Mouse (Mus musculus) embryonic fibroblast, embryonic 13.5 days (primary cell): Measurements from ENCODE around the gene Gm49380.

Experiments used
- CTCF ChIP-seq: IDR thresholded peaks from 2 replicates; pipeline ENCODE4 v1.5.1; 2011; ENCODE audit warnings: mild to moderate bottlenecking, control low read depth, low read length, moderate library complexity, borderline replicate concordance; ENCODE audit not compliant: insufficient read depth
- POLR2A ChIP-seq: IDR thresholded peaks from 2 replicates; pipeline ENCODE4 v1.6.1; 2011; ENCODE audit warnings: low read depth, mild to moderate bottlenecking, control low read depth, low read length, moderate library complexity

- no peak for TF ChIP-seq CTCF
- TF ChIP-seq POLR2A = no peak
These were observed 28.7 kb upstream of the Gm49380 start for GRCm38 (mm10) chr9:44141951-44142350.
